Mouse (Mus musculus) kidney, adult 2 months (tissue): Measurements from ENCODE around the gene Enpp7.

ENCODE experiments used
- CTCF ChIP-seq: fragments of 200-500 bp; conservative IDR thresholded peaks from 2 replicates; pipeline ENCODE4 v1.5.1; 2011; ENCODE audit warnings: low read depth, mild to moderate bottlenecking, control low read depth, low read length, moderate library complexity, mixed read lengths; ENCODE audit not compliant: insufficient read depth, insufficient read length
- POLR2A ChIP-seq: fragments of 200-500 bp; IDR thresholded peaks from one replicate; pipeline ENCODE4 v1.6.1; 2011; ENCODE audit warnings: low read depth, low read length, control low read depth

DNA sequence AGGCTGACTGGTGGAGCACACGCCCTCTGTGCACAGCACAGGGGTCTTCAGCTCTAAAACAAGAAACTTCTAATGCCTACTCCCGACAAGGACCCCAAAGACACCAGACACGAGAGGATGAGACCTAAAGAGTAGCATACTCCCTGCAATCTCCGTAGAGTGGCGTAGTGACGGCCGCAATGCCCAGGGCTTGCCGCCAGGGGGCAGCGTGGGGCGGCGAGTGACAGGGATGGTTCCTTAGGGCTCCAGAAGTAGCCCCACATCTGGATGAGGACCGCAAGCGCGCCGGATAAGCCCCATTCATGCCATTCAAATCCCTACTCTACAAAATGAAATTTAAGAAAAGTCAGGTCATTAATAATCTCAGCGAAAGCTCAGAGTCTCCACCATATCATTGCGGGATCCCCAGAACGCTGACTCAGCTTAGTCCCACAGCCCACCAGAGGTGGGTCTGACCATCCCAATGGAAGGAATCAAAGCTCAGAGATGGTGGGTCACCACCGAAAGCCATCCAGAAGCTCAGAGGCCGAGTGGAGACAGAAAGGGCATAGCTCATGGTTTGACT is 16.4 kb upstream of the Enpp7 start:
- TF ChIP-seq CTCF (peak; percentile 68), POLR2A (no peak)
